In the genomic region with DNA sequence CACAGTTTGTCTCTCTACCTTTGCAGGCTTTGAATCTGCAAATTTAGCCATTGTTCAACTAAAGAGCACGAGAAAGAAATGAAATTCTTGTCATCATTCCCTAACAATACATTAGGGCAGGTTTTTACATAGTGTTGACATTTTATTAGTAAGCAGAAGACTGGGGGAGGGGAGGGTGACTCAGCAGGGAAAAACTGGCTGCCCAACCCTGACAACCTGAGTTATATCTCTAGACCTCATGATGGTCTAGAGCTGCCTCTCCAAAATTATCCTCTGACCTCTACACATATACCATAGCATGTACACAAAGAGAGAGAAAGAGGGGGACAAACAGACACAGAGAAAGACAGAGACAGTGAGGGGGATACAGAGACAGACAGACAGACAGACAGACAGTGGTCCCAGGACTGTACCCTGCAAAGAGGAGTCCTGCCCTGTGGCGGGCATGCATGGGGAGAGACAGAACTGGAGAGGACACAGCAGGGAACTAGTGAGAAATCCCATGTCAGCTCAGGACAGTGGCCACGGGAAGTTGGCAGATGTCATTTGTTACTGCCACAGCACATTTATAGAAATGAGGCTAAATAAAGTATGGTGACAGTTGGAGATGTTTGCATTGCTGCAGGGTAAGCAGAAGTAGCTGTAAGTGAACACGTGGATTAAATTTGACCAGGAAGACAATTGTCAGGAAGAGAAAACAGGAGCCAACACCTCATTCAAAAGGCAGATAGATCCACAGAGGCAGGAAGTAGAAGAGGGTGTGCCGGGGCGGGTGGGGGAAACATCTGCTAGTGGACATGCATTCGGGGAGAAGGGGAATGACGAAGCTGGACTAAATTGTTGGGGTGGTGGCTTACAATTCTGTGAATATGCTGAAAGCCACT, we compare ENCODE assay signal across 13 mouse cellular contexts. TPM values are rescaled to one million over a fixed set of nuclear protein-coding genes. Genes with fewer than 3 reads are reported as not detected.
A peak's percentile ranks its signal among the peaks of the same experiment; 100 is the strongest.
DNase-seq lines count a peak whose midpoint lies in the region; ATAC-seq lines count a peak whose summit lies in the region.
"Had no signal": no experiment of that assay in that cellular context is flagged by ENCODE, and none has a peak within 500 bp of the region (broad histone marks: within the 10 kb centered on the region; RNA-seq: fewer than 3 reads in every experiment).

No protein-coding gene starts in this region.

- WGBS in forebrain, embryonic 10.5 days = 78% methylated on average over 8 of the region's 8 CpGs
- 76% methylated on average over 8 of the region's 8 CpGs for WGBS in forebrain, embryonic 12.5 days
- 45% methylated on average over 8 of the region's 8 CpGs for WGBS in stomach, embryonic 15.5 days
- WGBS in limb, embryonic 10.5 days = 68% methylated on average over 8 of the region's 8 CpGs

- no peak overlapping the region for H3K4me3 ChIP-seq in forebrain, embryonic 10.5 days
- H3K4me3 ChIP-seq in forebrain, embryonic 12.5 days (replicated peaks) = no peak overlapping the region
- no peak overlapping the region for H3K4me3 ChIP-seq in stomach, embryonic 15.5 days (replicated peaks)
- no peak overlapping the region for H3K4me3 ChIP-seq in limb, embryonic 10.5 days
- H3K4me3 ChIP-seq: limb, embryonic 12.5 days had no signal

- no peak overlapping the region for H3K9ac ChIP-seq in forebrain, embryonic 12.5 days
- H3K9ac ChIP-seq in stomach, embryonic 15.5 days = no peak overlapping the region
- H3K9ac ChIP-seq: limb, embryonic 12.5 days had no signal

- H3K4me1 ChIP-seq in forebrain, embryonic 10.5 days = no peaks in the 10 kb centered on the region
- H3K4me1 ChIP-seq in forebrain, embryonic 12.5 days = no peaks in the 10 kb centered on the region
- H3K4me1 ChIP-seq in stomach, embryonic 15.5 days = peaks cover 3% of the 10 kb centered on the region; the same call in 1 of the 2 replicates
- H3K4me1 ChIP-seq in limb, embryonic 10.5 days = 0 out of 2 replicates have a peak, but pooled peaks cover 3% of the 10 kb centered on the region
- H3K4me1 ChIP-seq: limb, embryonic 12.5 days had no signal

- H3K36me3 ChIP-seq in forebrain, embryonic 10.5 days (replicated peaks) = no peaks in the 10 kb centered on the region
- H3K36me3 ChIP-seq in forebrain, embryonic 12.5 days (replicated peaks) = no peaks in the 10 kb centered on the region
- no peaks in the 10 kb centered on the region for H3K36me3 ChIP-seq in stomach, embryonic 15.5 days
- no peaks in the 10 kb centered on the region for H3K36me3 ChIP-seq in limb, embryonic 10.5 days
- H3K36me3 ChIP-seq: limb, embryonic 12.5 days had no signal

- DNase-seq in forebrain, embryonic 10.5 days (ENCODE audit: extremely low spot score, low spot score) = no peak
- DNase-seq in right cerebral cortex, postnatal 14 days = peak; percentile 18
- DNase-seq in right cerebral cortex, adult 2 months (ENCODE audit: low spot score in 2 of 2) = no peak
- DNase-seq in limb, embryonic 10.5 days (ENCODE audit: low spot score) = no peak
- DNase-seq in spleen, adult 18-20 months = no peak
- DNase-seq: cerebellum, postnatal 36 days; kidney, adult 9 months; retina, postnatal 1 day had no signal

- no peak for ATAC-seq in forebrain, embryonic 12.5 days (ENCODE audit: low FRiP score)
- peak; percentile 40 to 42 for ATAC-seq in hematopoietic stem cell, adult 5-6 weeks (replicated peaks in 1 of 2; ENCODE audit: insufficient read depth in 1 of 2, low FRiP score in 2 of 2, low TSS enrichment in 1 of 2, low read depth in 1 of 2, poor library complexity in 2 of 2, severe bottlenecking in 2 of 2)
- ATAC-seq in stomach, embryonic 15.5 days (ENCODE audit: insufficient read depth, low FRiP score, low read depth) = peak; percentile 53; the same call in 1 of the 2 replicates

- H3K27ac ChIP-seq in forebrain, embryonic 10.5 days = 0 out of 2 replicates have a peak overlapping the region, but pooled peaks have one; percentile 4
- no peak overlapping the region for H3K27ac ChIP-seq in forebrain, embryonic 12.5 days
- H3K27ac ChIP-seq in stomach, embryonic 15.5 days = no peak overlapping the region
- H3K27ac ChIP-seq in limb, embryonic 10.5 days = no peak overlapping the region
- H3K27ac ChIP-seq: limb, embryonic 12.5 days had no signal

- H3K27me3 ChIP-seq in forebrain, embryonic 10.5 days (ENCODE audit: poor library complexity, severe bottlenecking) = no peaks in the 10 kb centered on the region
- H3K27me3 ChIP-seq in forebrain, embryonic 12.5 days = no peaks in the 10 kb centered on the region
- no peaks in the 10 kb centered on the region for H3K27me3 ChIP-seq in stomach, embryonic 15.5 days (replicated peaks)
- H3K27me3 ChIP-seq in limb, embryonic 10.5 days (ENCODE audit: low read depth, poor library complexity, severe bottlenecking) = no peaks in the 10 kb centered on the region
- H3K27me3 ChIP-seq: limb, embryonic 12.5 days had no signal

- H3K4me2 ChIP-seq in forebrain, embryonic 12.5 days = no peak overlapping the region
- H3K4me2 ChIP-seq in stomach, embryonic 15.5 days = no peak overlapping the region; the same call in 1 of the 2 replicates
- H3K4me2 ChIP-seq: limb, embryonic 12.5 days had no signal

- no peaks in the 10 kb centered on the region for H3K9me3 ChIP-seq in forebrain, embryonic 10.5 days
- H3K9me3 ChIP-seq in forebrain, embryonic 12.5 days = no peaks in the 10 kb centered on the region
- H3K9me3 ChIP-seq in stomach, embryonic 15.5 days = no peaks in the 10 kb centered on the region
- no peaks in the 10 kb centered on the region for H3K9me3 ChIP-seq in limb, embryonic 10.5 days (replicated peaks)
- H3K9me3 ChIP-seq: limb, embryonic 12.5 days had no signal

RNA-seq across cellular contexts. Expression of a gene that starts 14.8 kb away (rescaled TPM):
- 67.3 and 68.7 TPM in 2 replicates for polyA plus RNA-seq in forebrain, embryonic 10.5 days (2016; fragmentation: Nextera tagmentation; extraction: Ambion mirVana)
- polyA plus RNA-seq in forebrain, embryonic 12.5 days (2016; fragmentation: Nextera tagmentation; extraction: Ambion mirVana) = 85.3 and 88.5 TPM in 2 replicates
- total RNA-seq in hematopoietic stem cell, adult 5-6 weeks (2017) = 99.9 and 103 TPM in 2 replicates
- 91.3 and 91.4 TPM in 2 replicates for polyA plus RNA-seq in stomach, embryonic 15.5 days (2015; fragmentation: Nextera tagmentation; extraction: Ambion mirVana)
- 65.9 and 75.5 TPM in 2 replicates for polyA plus RNA-seq in limb, embryonic 10.5 days (2016; fragmentation: Nextera tagmentation; extraction: Ambion mirVana)

RNA-seq across cellular contexts. Expression of a gene that starts 15.3 kb away (rescaled TPM):
- 1.4 TPM in 1 of 2 replicates, not detected in the other for polyA plus RNA-seq in forebrain, embryonic 10.5 days (2016; fragmentation: Nextera tagmentation; extraction: Ambion mirVana)
- polyA plus RNA-seq in forebrain, embryonic 12.5 days (2016; fragmentation: Nextera tagmentation; extraction: Ambion mirVana) = 1.1 TPM in 1 of 2 replicates, not detected in the other
- total RNA-seq in hematopoietic stem cell, adult 5-6 weeks (2017) = not detected in 2 replicates
- 0.39 TPM in 1 of 2 replicates, not detected in the other for polyA plus RNA-seq in stomach, embryonic 15.5 days (2015; fragmentation: Nextera tagmentation; extraction: Ambion mirVana)
- 0.68 and 1.4 TPM in 2 replicates for polyA plus RNA-seq in limb, embryonic 10.5 days (2016; fragmentation: Nextera tagmentation; extraction: Ambion mirVana)
- total RNA-seq: monocyte, adult 5-6 weeks had no signal
